Mouse (Mus musculus): ENCODE results near the gene Trip12.

GRCm38 (mm10) chr1:84838621-84839151 lies 1.6 kb downstream of the Trip12 start:
- no peak for TF ChIP-seq POLR2A (IDR thresholded peaks at IDR 0.05; ENCODE audit: insufficient read depth, low read depth, low read length)
- TF ChIP-seq CTCF (IDR thresholded peaks at IDR 0.05) = no peak

All from heart, adult 2 months (tissue).